Mouse (Mus musculus) heart, embryonic 11.5 days (tissue): ENCODE measurements around the gene Agbl3. TPM values are rescaled to one million over a fixed set of nuclear protein-coding genes. Genes with fewer than 3 reads are reported as not detected.

Experiments used
- ATAC-seq: fragments of 200-750 bp; cut with Nextera tagmentation; replicated peaks from 2 replicates; pipeline ENCODE4 v1.8.0; 2017; ENCODE audit warnings: moderate library complexity; ENCODE audit not compliant: insufficient number of reproducible peaks, low FRiP score, low TSS enrichment
- H3K27ac ChIP-seq: fragments of 300-500 bp; sonication (generic); 2 replicates; pipeline ENCODE4 v1.5.1; 2014; ENCODE audit warnings: mild to moderate bottlenecking, low read depth, low read length
- H3K27me3 ChIP-seq: fragments of 300-500 bp; sonication (generic); 2 replicates; pipeline ENCODE4 v1.6.1; 2014; ENCODE audit warnings: mild to moderate bottlenecking, low read length, mixed read lengths; ENCODE audit not compliant: control insufficient read depth, insufficient read depth
- H3K36me3 ChIP-seq: fragments of 300-500 bp; sonication (generic); 2 replicates; pipeline ENCODE4 v1.6.1; 2014; ENCODE audit warnings: mild to moderate bottlenecking, low read length, moderate library complexity, mixed read lengths; ENCODE audit not compliant: control insufficient read depth, insufficient read depth
- H3K4me1 ChIP-seq: fragments of 300-500 bp; sonication (generic); 2 replicates; pipeline ENCODE4 v1.6.1; 2014; ENCODE audit warnings: low read length; ENCODE audit not compliant: control insufficient read depth, insufficient read depth
- H3K4me2 ChIP-seq: fragments of 300-500 bp; sonication (generic); 2 replicates; pipeline ENCODE4 v1.6.1; 2014; ENCODE audit warnings: mild to moderate bottlenecking, moderate library complexity
- H3K4me3 ChIP-seq: fragments of 300-500 bp; sonication (generic); 2 replicates; pipeline ENCODE4 v1.5.1; 2014; ENCODE audit warnings: low read depth, low read length
- H3K9ac ChIP-seq: fragments of 300-500 bp; sonication (generic); 2 replicates; pipeline ENCODE4 v1.6.1; 2014; ENCODE audit warnings: mild to moderate bottlenecking, low read depth, low read length, moderate library complexity
- H3K9me3 ChIP-seq: fragments of 300-500 bp; sonication (generic); replicated peaks from 2 replicates; pipeline ENCODE4 v1.6.1; 2016; ENCODE audit warnings: low read length; ENCODE audit not compliant: control insufficient read depth
- WGBS: fragments of 180-500 bp; shearing (Covaris S2); extraction: QIAGEN DNeasy Blood & Tissue Kit; methylation state at CpG from one replicate; pipeline ENCODE4 v1.1.7; 2014; ENCODE audit not compliant: insufficient replicate concordance; 5-methylcytosine and 5-hydroxymethylcytosine counted together
- polyA plus RNA-seq: library from polyadenylated mRNA; unstranded; fragments of >200 nt; fragmentation: Nextera tagmentation; extraction: Ambion mirVana; gene quantifications from 2 replicates; pipeline ENCODE4 v1.2.1, GENCODE M21; 2014

Agbl3 gene
- polyA plus RNA-seq, 1 experiment from 2014 or later = 4.7 TPM

GRCm38 (mm10) chr6:34776396-34776795 lies 3.8 kb upstream of the Agbl3 start:
- no peak overlapping the region for H3K9ac ChIP-seq
- H3K36me3 ChIP-seq = peaks cover 4% of the 10 kb centered on the region
- no peak overlapping the region for H3K4me3 ChIP-seq
- no peak overlapping the region for H3K27ac ChIP-seq
- H3K9me3 ChIP-seq = no peaks in the 10 kb centered on the region
- H3K4me2 ChIP-seq = no peak overlapping the region
- H3K27me3 ChIP-seq = no peaks in the 10 kb centered on the region
- 0 out of 2 replicates have a peak, but pooled peaks cover 7% of the 10 kb centered on the region for H3K4me1 ChIP-seq
- ATAC-seq = no peak

- WGBS = 89% methylated on average over 2 of the region's 2 CpGs
- ATAC-seq = no peak
These were observed 3.1 kb upstream of the Agbl3 start for GRCm38 (mm10) chr6:34777094-34777493.

GRCm38 (mm10) chr6:34777981-34778668 lies 2.1 kb upstream of the Agbl3 start:
- no peaks in the 10 kb centered on the region; the same call in 1 of the 2 replicates for H3K36me3 ChIP-seq
- H3K27me3 ChIP-seq = no peaks in the 10 kb centered on the region
- no peak overlapping the region for H3K9ac ChIP-seq
- H3K9me3 ChIP-seq = no peaks in the 10 kb centered on the region
- no peak overlapping the region for H3K4me2 ChIP-seq
- no peak overlapping the region for H3K4me3 ChIP-seq
- 71% methylated on average over 10 of the region's 10 CpGs for WGBS
- ATAC-seq = no peak
- H3K4me1 ChIP-seq = 0 out of 2 replicates have a peak, but pooled peaks cover 5% of the 10 kb centered on the region
- H3K27ac ChIP-seq = no peak overlapping the region

More at GRCm38 (mm10) chr6:34777094-34777493, 3.1 kb upstream of the Agbl3 start:
- no peak overlapping the region for H3K4me2 ChIP-seq
- H3K4me3 ChIP-seq = no peak overlapping the region
- H3K9me3 ChIP-seq = no peaks in the 10 kb centered on the region
- H3K36me3 ChIP-seq = no peaks in the 10 kb centered on the region; the same call in 1 of the 2 replicates
- H3K4me1 ChIP-seq = 0 out of 2 replicates have a peak, but pooled peaks cover 7% of the 10 kb centered on the region
- H3K27me3 ChIP-seq = no peaks in the 10 kb centered on the region
- no peak overlapping the region for H3K27ac ChIP-seq
- no peak overlapping the region for H3K9ac ChIP-seq

GRCm38 (mm10) chr6:34780943-34781289 lies 684 bp downstream of the Agbl3 start:
- Histone ChIP-seq H3K27ac (peak overlapping the region; percentile 99), H3K4me1 (0 out of 2 replicates have a peak, but pooled peaks cover 3% of the 10 kb centered on the region), H3K27me3 (no peaks in the 10 kb centered on the region), H3K4me2 (peak overlapping the region; percentile 87), H3K4me3 (peak overlapping the region; percentile 74), H3K36me3 (no peaks in the 10 kb centered on the region), H3K9ac (peak overlapping the region; percentile 94), H3K9me3 (no peaks in the 10 kb centered on the region)
- no peak for ATAC-seq
- 6% methylated on average over 13 of the region's 13 CpGs for WGBS

GRCm38 (mm10) chr6:34782493-34782892 lies 2.3 kb downstream of the Agbl3 start:
- Histone ChIP-seq H3K4me2 (no peak overlapping the region), H3K4me3 (no peak overlapping the region), H3K36me3 (no peaks in the 10 kb centered on the region), H3K9me3 (no peaks in the 10 kb centered on the region), H3K27ac (no peak overlapping the region), H3K9ac (no peak overlapping the region), H3K27me3 (no peaks in the 10 kb centered on the region), H3K4me1 (0 out of 2 replicates have a peak, but pooled peaks cover 3% of the 10 kb centered on the region)
- WGBS = 85% methylated on average over 1 of the region's 1 CpGs
- no peak for ATAC-seq

- no peaks in the 10 kb centered on the region for H3K9me3 ChIP-seq
- no peak overlapping the region for H3K9ac ChIP-seq
- 74% methylated on average over 3 of the region's 3 CpGs for WGBS
- no peak for ATAC-seq
- no peak overlapping the region for H3K27ac ChIP-seq
- no peak overlapping the region for H3K4me2 ChIP-seq
- H3K4me3 ChIP-seq = no peak overlapping the region
- H3K36me3 ChIP-seq = no peaks in the 10 kb centered on the region
- H3K27me3 ChIP-seq = no peaks in the 10 kb centered on the region
- no peaks in the 10 kb centered on the region for H3K4me1 ChIP-seq
These were observed 16.6 kb downstream of the Agbl3 start for GRCm38 (mm10) chr6:34796881-34797280.

GRCm38 (mm10) chr6:34797887-34798286 lies 17.7 kb downstream of the Agbl3 start:
- WGBS = 72% methylated on average over 3 of the region's 3 CpGs
- no peaks in the 10 kb centered on the region for H3K27me3 ChIP-seq
- H3K4me1 ChIP-seq = no peaks in the 10 kb centered on the region
- no peaks in the 10 kb centered on the region for H3K9me3 ChIP-seq
- H3K4me2 ChIP-seq = no peak overlapping the region
- H3K36me3 ChIP-seq = no peaks in the 10 kb centered on the region
- H3K27ac ChIP-seq = no peak overlapping the region
- ATAC-seq = no peak
- no peak overlapping the region for H3K9ac ChIP-seq
- no peak overlapping the region for H3K4me3 ChIP-seq

- 53% methylated on average over 2 of the region's 2 CpGs for WGBS
- no peaks in the 10 kb centered on the region for H3K4me1 ChIP-seq
- H3K4me3 ChIP-seq = no peak overlapping the region
- no peaks in the 10 kb centered on the region for H3K9me3 ChIP-seq
- no peaks in the 10 kb centered on the region for H3K27me3 ChIP-seq
- H3K36me3 ChIP-seq = no peaks in the 10 kb centered on the region
- H3K27ac ChIP-seq = no peak overlapping the region
- H3K4me2 ChIP-seq = no peak overlapping the region
- H3K9ac ChIP-seq = no peak overlapping the region
- ATAC-seq = no peak
These were observed 25.4 kb downstream of the Agbl3 start for GRCm38 (mm10) chr6:34805582-34805981.

- no peak overlapping the region for H3K4me3 ChIP-seq
- H3K27me3 ChIP-seq = no peaks in the 10 kb centered on the region
- H3K27ac ChIP-seq = no peak overlapping the region
- H3K9me3 ChIP-seq = no peaks in the 10 kb centered on the region
- no peak overlapping the region for H3K4me2 ChIP-seq
- no peak overlapping the region for H3K9ac ChIP-seq
- no peaks in the 10 kb centered on the region for H3K4me1 ChIP-seq
- ATAC-seq = no peak
- no peaks in the 10 kb centered on the region for H3K36me3 ChIP-seq
- WGBS = 85% methylated on average over 4 of the region's 4 CpGs
These were observed 30.4 kb downstream of the Agbl3 start for GRCm38 (mm10) chr6:34810651-34811050.
